Mouse (Mus musculus) adrenal gland, adult 8-10 months (tissue): Measurements from ENCODE around the gene Lifr. TPM values are rescaled to one million over a fixed set of nuclear protein-coding genes. Genes with fewer than 3 reads are reported as not detected.

ENCODE experiments used
- DNase-seq: peaks from one replicate; pipeline ENCODE4 v3.0.0; 2022
- total RNA-seq, 4 experiments: library from RNA; stranded (reverse); gene quantifications; 2 replicates each; pipeline ENCODE4 v1.2.4; 2022

The Lifr gene
- total RNA-seq, 4 experiments from 2014 or later: 44.0 to 95.8 (median 70.5) TPM

GRCm38 (mm10) chr15:7159869-7160268 is 69.5 kb downstream of the Lifr start:
- no peak for DNase-seq

GRCm38 (mm10) chr15:7160321-7160720 is 69.9 kb downstream of the Lifr start:
- DNase-seq: no peak

GRCm38 (mm10) chr15:7163851-7164250 is 73.4 kb downstream of the Lifr start:
- DNase-seq: no peak

- DNase-seq: no peak
Observed at GRCm38 (mm10) chr15:7166735-7167134, 76.3 kb downstream of the Lifr start.

- no peak for DNase-seq
Observed at GRCm38 (mm10) chr15:7167238-7167905, 77.0 kb downstream of the Lifr start.

- DNase-seq: no peak
Observed at GRCm38 (mm10) chr15:7167906-7168532, 77.6 kb downstream of the Lifr start.

GRCm38 (mm10) chr15:7172875-7173274 is 82.5 kb downstream of the Lifr start:
- no peak for DNase-seq

GRCm38 (mm10) chr15:7173346-7173745 is 82.9 kb downstream of the Lifr start:
- DNase-seq: no peak

GRCm38 (mm10) chr15:7173776-7174175 is 83.4 kb downstream of the Lifr start:
- no peak for DNase-seq

GRCm38 (mm10) chr15:7180576-7180975 is 90.2 kb downstream of the Lifr start:
- no peak for DNase-seq

- no peak for DNase-seq
Observed at GRCm38 (mm10) chr15:7187682-7188081, 97.3 kb downstream of the Lifr start.

GRCm38 (mm10) chr15:7189678-7190454 is 99.5 kb downstream of the Lifr start:
- no peak for DNase-seq

GRCm38 (mm10) chr15:7191074-7191473 is 100.7 kb downstream of the Lifr start:
- DNase-seq: no peak

GRCm38 (mm10) chr15:7192582-7192981 is 102.2 kb downstream of the Lifr start:
- no peak for DNase-seq

- no peak for DNase-seq
Observed at GRCm38 (mm10) chr15:7194147-7194720, 103.8 kb downstream of the Lifr start.

GRCm38 (mm10) chr15:7194748-7195221 is 104.4 kb downstream of the Lifr start:
- no peak for DNase-seq

GRCm38 (mm10) chr15:7197652-7198445 is 107.4 kb downstream of the Lifr start:
- DNase-seq: no peak

- DNase-seq: no peak
Observed at GRCm38 (mm10) chr15:7198816-7199215, 108.4 kb downstream of the Lifr start.

- DNase-seq: no peak
Observed at GRCm38 (mm10) chr15:7200286-7200685, 109.9 kb downstream of the Lifr start.

GRCm38 (mm10) chr15:7201421-7202380 is 111.3 kb downstream of the Lifr start:
- no peak for DNase-seq

- no peak for DNase-seq
Observed at GRCm38 (mm10) chr15:7202981-7203380, 112.6 kb downstream of the Lifr start.
